Mouse (Mus musculus): ENCODE results near the gene Tex48. TPM values are rescaled to one million over a fixed set of nuclear protein-coding genes. Genes with fewer than 3 reads are reported as not detected.

The Tex48 gene
- polyA plus RNA-seq (2015; fragmentation: Nextera tagmentation; extraction: Ambion mirVana), result not detected in 2 replicates

DNA sequence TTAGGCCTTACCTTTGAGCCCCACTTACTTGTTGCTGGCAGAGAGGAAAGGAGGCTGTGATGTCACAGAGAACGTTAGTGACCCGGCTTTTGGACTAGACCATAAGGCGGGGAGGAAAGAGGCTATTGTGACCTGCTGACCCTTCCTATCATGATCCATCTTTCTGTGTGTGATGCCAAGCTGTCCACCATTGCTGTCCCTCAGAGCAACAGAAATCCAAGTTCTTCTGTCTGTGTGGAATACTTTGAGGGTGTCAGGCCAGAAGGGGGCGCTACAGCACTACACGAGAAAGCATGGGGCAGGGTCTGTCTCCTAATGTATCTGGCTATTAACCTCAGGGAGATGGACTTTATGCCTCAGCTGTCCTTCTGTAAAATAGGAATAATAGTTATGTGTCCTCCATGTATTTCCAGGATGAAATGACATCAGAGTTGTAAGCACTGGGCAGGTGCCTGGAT, at the start of gene Tex48:
Gene Tex48, minus strand, starts transcription at position 51 of the 458 bp plus-strand sequence.
- no peaks in the 10 kb centered on the region for H3K4me1 ChIP-seq (replicated peaks)
- no peak within 1 kb of the TSS for H3K9ac ChIP-seq
- 59% methylated on average over 5 of the region's 5 CpGs for WGBS
- no peaks in the 10 kb centered on the region for H3K27me3 ChIP-seq
- H3K9me3 ChIP-seq (replicated peaks), result no peaks in the 10 kb centered on the region
- no peak for ATAC-seq (replicated peaks; ENCODE audit: insufficient number of reproducible peaks, insufficient read depth, low FRiP score, low read depth)
- no peak within 1 kb of the TSS for H3K4me3 ChIP-seq
- H3K27ac ChIP-seq, result no peak within 1 kb of the TSS
- no peak within 1 kb of the TSS for H3K4me2 ChIP-seq
- H3K36me3 ChIP-seq, result no peaks in the 10 kb centered on the region

DNA sequence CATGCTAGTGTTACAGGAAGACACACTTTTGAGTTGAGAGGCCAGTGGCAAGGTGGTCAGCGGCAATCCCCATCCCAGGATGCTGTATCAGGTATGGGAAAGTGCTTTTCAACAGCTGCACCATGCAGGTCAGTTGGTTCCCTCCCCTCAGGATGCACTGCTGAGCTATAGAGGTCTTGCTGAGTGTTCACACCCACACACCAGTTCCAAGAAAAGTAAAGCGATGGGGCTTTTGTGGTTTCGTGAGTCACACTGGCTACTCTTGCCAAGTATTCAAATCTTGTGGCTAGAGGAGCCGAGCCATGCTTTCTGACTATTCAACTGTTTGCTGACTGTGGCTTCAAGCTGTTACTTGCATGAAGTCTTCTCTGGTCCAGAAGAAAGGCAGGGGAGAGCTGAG, 46.0 kb upstream of the Tex48 start:
- H3K4me3 ChIP-seq, result no peak overlapping the region
- H3K9ac ChIP-seq, result no peak overlapping the region
- 47% methylated on average over 4 of the region's 4 CpGs for whole genome bisulfite sequencing
- no peak overlapping the region for H3K4me2 ChIP-seq
- H3K27ac ChIP-seq, result no peak overlapping the region
- H3K27me3 ChIP-seq, result no peaks in the 10 kb centered on the region
- no peaks in the 10 kb centered on the region for H3K9me3 ChIP-seq (replicated peaks)
- no peaks in the 10 kb centered on the region for H3K36me3 ChIP-seq
- ATAC-seq (replicated peaks; ENCODE audit: insufficient number of reproducible peaks, insufficient read depth, low FRiP score, low read depth), result no peak
- H3K4me1 ChIP-seq (replicated peaks), result no peaks in the 10 kb centered on the region

DNA sequence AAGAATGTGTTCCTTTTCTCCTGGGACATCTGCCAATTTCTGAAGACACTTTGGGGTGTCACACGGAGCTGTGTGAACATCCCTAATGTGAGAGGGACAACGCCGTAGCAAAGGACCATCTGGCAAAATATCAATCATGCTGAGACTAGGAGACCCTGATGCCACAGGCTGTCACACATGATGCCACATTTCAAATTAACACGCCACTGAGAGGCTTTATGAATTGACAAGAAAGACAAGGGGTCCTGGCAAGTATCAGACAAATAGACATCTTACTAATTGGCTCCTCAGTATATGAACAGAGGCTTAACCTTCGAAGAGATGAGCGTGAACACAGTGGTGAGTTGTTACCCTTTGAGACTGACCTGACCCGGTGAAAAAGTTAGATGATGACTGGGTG, 43.5 kb upstream of the Tex48 start:
- Histone ChIP-seq H3K4me2 (no peak overlapping the region), H3K27ac (no peak overlapping the region), H3K36me3 (no peaks in the 10 kb centered on the region), H3K9me3 (replicated peaks) (no peaks in the 10 kb centered on the region), H3K4me1 (replicated peaks) (no peaks in the 10 kb centered on the region), H3K27me3 (no peaks in the 10 kb centered on the region), H3K9ac (no peak overlapping the region), H3K4me3 (no peak overlapping the region)
- no peak for ATAC-seq (replicated peaks; ENCODE audit: insufficient number of reproducible peaks, insufficient read depth, low FRiP score, low read depth)
- 72% methylated on average over 7 of the region's 7 CpGs for WGBS

DNA sequence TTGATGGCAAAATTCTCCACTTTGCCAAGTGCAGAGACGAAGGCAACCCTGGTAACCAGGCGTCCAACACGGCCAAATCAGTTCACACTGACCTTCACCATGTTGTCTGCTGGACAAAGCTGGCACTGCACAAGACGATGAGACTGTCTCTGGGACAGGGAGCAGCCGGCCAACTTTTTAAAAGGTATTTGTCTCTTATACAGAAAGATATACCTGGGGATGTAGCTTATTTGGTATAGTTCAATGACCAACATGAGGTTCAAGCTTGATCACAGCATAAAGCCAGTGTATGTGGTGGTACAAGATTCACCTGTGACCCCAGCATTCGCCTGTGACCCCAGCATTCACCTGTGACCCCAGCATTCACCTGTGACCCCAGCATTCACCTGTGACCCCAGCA, 41.1 kb upstream of the Tex48 start, which contains the start of gene Gm11214:
Gene Gm11214, minus strand, starts transcription at position 101 of the 400 bp plus-strand sequence.
- 85% methylated on average over 6 of the region's 6 CpGs for WGBS

DNA sequence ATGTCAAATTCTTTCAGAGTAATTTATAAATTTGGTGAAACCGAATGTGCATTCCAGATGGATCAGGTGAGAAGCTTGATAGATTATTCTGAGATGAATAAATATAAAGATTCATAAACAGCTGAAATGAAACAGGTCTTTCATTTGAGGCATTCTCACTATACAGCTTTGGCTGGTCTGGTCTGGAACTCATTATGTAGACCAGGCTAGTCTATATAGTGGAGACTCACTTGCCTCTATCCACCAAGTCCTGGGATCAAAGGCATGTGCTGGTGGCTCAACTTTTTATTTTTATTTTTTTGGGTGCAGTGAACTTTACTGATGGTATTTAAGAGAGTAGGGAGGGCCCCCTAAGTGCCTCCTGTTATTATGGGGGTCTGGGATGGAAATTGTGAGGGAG, 39.6 kb upstream of the Tex48 start:
- ATAC-seq (replicated peaks; ENCODE audit: insufficient number of reproducible peaks, insufficient read depth, low FRiP score, low read depth), result no peak

More for the DNA sequence above, 41.1 kb upstream of the Tex48 start, which contains the start of gene Gm11214:
- Histone ChIP-seq H3K9me3 (replicated peaks) (no peaks in the 10 kb centered on the region), H3K4me3 (no peak within 1 kb of the TSS), H3K36me3 (no peaks in the 10 kb centered on the region), H3K27me3 (no peaks in the 10 kb centered on the region), H3K9ac (no peak within 1 kb of the TSS), H3K27ac (no peak within 1 kb of the TSS), H3K4me1 (replicated peaks) (no peaks in the 10 kb centered on the region), H3K4me2 (no peak within 1 kb of the TSS)
- ATAC-seq (replicated peaks; ENCODE audit: insufficient number of reproducible peaks, insufficient read depth, low FRiP score, low read depth), result no peak

DNA sequence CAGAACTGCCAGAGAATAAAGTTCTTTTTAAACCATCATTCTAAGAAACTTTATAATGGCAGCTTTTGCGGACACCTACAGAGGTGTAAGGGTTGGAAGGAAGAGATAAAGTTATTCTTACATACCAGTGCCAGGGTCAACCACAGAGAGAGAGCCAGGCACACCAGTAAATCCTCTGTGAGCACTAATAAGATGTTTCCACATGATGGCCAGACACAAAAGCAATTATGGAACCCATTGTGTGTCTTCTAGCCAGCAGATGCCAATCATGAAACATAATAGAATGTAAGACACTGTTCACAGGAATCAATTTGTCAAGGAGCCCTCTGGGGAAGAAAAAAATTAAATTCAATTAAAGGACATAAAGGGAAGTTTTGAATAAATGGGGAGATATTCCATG, 39.2 kb upstream of the Tex48 start:
- no peak for ATAC-seq (replicated peaks; ENCODE audit: insufficient number of reproducible peaks, insufficient read depth, low FRiP score, low read depth)
- 71% methylated on average over 1 of the region's 1 CpGs for WGBS

More for the DNA sequence above, 39.6 kb upstream of the Tex48 start:
- no peak overlapping the region for H3K4me2 ChIP-seq
- no peaks in the 10 kb centered on the region for H3K9me3 ChIP-seq (replicated peaks)
- no peaks in the 10 kb centered on the region for H3K27me3 ChIP-seq
- 81% methylated on average over 1 of the region's 1 CpGs for WGBS
- H3K4me1 ChIP-seq (replicated peaks), result no peaks in the 10 kb centered on the region
- H3K9ac ChIP-seq, result no peak overlapping the region
- no peak overlapping the region for H3K27ac ChIP-seq
- no peak overlapping the region for H3K4me3 ChIP-seq
- H3K36me3 ChIP-seq, result no peaks in the 10 kb centered on the region

DNA sequence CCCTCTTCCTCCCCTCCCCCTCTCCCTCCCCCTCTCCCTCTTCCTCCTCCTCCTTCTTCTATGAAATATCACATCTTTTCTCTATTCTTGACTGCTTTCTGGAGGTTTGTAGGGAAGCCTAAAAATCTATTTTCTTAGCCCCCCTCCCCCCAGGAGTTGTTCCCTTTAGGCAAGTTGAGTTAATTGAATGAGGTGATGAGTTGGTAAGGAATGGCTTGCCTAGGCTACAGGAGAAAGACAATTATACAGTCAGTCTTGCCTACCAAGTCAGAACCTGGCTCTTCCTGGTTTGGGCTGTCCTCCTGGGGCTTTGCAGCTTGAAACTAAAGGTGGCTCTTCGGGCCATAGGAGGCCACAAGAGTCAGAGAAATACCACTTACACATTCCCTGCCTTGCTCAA, 37.5 kb upstream of the Tex48 start:
- H3K27me3 ChIP-seq, result no peaks in the 10 kb centered on the region
- H3K4me2 ChIP-seq, result no peak overlapping the region
- WGBS, result 81% methylated on average over 1 of the region's 1 CpGs
- no peaks in the 10 kb centered on the region for H3K9me3 ChIP-seq (replicated peaks)
- H3K36me3 ChIP-seq, result no peaks in the 10 kb centered on the region
- H3K27ac ChIP-seq, result no peak overlapping the region
- ATAC-seq (replicated peaks; ENCODE audit: insufficient number of reproducible peaks, insufficient read depth, low FRiP score, low read depth), result no peak
- no peaks in the 10 kb centered on the region for H3K4me1 ChIP-seq (replicated peaks)
- H3K9ac ChIP-seq, result no peak overlapping the region
- no peak overlapping the region for H3K4me3 ChIP-seq

More for the DNA sequence above, 39.2 kb upstream of the Tex48 start:
- Histone ChIP-seq H3K9me3 (replicated peaks) (no peaks in the 10 kb centered on the region), H3K4me3 (no peak overlapping the region), H3K36me3 (no peaks in the 10 kb centered on the region), H3K4me1 (replicated peaks) (no peaks in the 10 kb centered on the region), H3K4me2 (no peak overlapping the region), H3K27me3 (no peaks in the 10 kb centered on the region), H3K27ac (no peak overlapping the region), H3K9ac (no peak overlapping the region)

DNA sequence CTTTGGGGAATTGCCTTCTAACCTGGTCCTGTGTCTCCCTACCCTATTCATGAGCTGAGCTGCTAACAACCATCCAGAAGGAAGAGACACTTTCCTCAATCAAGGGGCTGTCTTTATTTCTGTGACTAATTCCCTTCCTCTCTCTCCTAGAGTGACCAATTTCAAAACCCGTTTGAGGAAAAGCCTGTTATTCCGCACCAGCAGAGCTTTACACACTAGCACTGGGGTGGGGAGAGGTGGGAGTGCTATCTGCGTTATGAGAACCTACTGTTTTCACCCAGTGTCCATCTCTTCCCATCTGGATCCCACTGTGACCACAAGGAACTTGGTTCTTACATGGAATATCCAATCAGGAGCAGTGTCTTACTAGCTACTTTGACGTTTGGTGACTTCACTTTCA, 36.9 kb upstream of the Tex48 start:
- no peak overlapping the region for H3K4me2 ChIP-seq
- H3K9ac ChIP-seq, result no peak overlapping the region
- ATAC-seq (replicated peaks; ENCODE audit: insufficient number of reproducible peaks, insufficient read depth, low FRiP score, low read depth), result no peak
- 36% methylated on average over 4 of the region's 4 CpGs for whole genome bisulfite sequencing
- no peaks in the 10 kb centered on the region for H3K36me3 ChIP-seq
- no peaks in the 10 kb centered on the region for H3K27me3 ChIP-seq
- H3K4me3 ChIP-seq, result no peak overlapping the region
- H3K4me1 ChIP-seq (replicated peaks), result no peaks in the 10 kb centered on the region
- no peak overlapping the region for H3K27ac ChIP-seq
- H3K9me3 ChIP-seq (replicated peaks), result no peaks in the 10 kb centered on the region

DNA sequence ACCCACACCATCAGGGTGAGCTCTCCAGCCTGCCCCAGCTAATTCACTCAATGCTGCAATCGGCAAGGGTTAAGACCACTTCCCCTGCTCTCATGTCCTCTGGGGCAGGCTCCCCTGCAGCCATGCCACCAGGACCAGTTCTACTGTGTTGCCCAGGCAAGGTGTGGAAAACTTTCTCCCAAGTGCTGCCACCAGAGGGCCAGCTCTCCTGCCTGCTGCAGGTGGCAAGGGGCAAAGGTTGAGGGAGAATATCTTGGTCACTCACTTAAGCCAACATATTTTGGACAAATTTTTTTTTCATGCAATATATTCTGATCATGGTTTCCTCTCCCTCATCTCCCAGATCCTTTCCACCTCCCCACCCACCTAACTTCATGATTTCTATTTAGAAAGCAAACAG, 32.2 kb upstream of the Tex48 start:
- no peak overlapping the region for H3K27ac ChIP-seq
- H3K9ac ChIP-seq, result no peak overlapping the region
- no peaks in the 10 kb centered on the region for H3K4me1 ChIP-seq (replicated peaks)
- no peak for ATAC-seq (replicated peaks; ENCODE audit: insufficient number of reproducible peaks, insufficient read depth, low FRiP score, low read depth)
- H3K4me2 ChIP-seq, result no peak overlapping the region
- no peak overlapping the region for H3K4me3 ChIP-seq
- no peaks in the 10 kb centered on the region for H3K9me3 ChIP-seq (replicated peaks)
- no peaks in the 10 kb centered on the region for H3K36me3 ChIP-seq
- WGBS, result 89% methylated on average over 1 of the region's 1 CpGs
- H3K27me3 ChIP-seq, result no peaks in the 10 kb centered on the region

DNA sequence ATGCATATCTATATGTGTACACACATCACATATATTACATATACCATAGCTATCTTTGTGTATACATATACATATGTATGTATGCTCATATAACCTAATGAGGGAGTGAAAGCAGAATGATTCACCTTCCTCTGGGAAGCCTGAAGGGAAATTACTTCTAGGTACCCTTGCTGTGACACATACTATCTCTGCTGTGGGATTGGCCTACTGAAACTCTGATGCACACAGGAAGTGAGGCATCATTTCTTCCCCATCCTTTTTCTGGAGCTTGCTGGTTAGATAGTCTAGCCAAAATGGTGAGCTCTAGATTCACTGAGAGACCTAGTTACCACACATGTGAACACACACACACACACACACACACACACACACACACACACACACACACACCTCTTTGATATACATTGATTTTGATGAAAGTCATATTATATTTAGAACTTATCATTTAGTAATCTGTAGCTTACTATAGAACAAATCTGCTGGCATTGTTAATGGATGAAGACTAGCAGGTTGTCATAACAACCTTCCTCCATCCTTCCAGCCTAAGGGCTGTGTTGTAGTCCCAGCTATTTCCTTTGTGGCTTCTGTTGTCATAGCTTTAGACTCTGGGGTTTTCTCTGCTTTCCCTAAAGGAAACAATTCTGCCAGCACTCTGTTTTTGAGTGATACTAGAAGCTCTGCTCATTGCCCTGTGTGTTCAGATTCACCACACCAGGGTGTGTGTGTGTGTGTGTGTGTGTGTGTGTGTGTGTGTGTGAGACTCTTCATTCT, 21.9 kb upstream of the Tex48 start:
- Histone ChIP-seq H3K4me2 (no peak overlapping the region), H3K9ac (no peak overlapping the region), H3K4me1 (replicated peaks) (no peaks in the 10 kb centered on the region), H3K4me3 (no peak overlapping the region), H3K9me3 (replicated peaks) (no peaks in the 10 kb centered on the region), H3K36me3 (no peaks in the 10 kb centered on the region), H3K27me3 (no peaks in the 10 kb centered on the region), H3K27ac (no peak overlapping the region)
- no peak for ATAC-seq (replicated peaks; ENCODE audit: insufficient number of reproducible peaks, insufficient read depth, low FRiP score, low read depth)

DNA sequence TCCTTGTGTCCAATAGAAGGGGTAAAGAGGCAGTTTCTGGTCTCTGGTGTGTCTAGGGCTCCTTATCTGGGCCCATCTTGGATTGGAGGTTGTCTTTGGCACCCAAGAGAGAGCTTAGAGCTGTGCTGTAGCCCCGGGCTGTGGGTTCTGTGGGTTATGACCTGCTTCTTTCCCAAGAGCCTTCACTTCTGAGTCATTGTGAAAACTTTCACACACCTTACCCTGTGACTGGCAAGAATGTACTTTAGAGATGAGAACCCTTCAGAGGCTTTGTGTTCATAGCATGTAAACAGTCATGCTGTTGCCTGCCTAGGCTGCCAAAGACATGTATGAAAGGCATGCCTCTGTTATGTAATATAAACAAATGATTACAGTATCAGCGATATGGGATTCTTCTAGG, 17.6 kb upstream of the Tex48 start:
- ATAC-seq (replicated peaks; ENCODE audit: insufficient number of reproducible peaks, insufficient read depth, low FRiP score, low read depth), result no peak

DNA sequence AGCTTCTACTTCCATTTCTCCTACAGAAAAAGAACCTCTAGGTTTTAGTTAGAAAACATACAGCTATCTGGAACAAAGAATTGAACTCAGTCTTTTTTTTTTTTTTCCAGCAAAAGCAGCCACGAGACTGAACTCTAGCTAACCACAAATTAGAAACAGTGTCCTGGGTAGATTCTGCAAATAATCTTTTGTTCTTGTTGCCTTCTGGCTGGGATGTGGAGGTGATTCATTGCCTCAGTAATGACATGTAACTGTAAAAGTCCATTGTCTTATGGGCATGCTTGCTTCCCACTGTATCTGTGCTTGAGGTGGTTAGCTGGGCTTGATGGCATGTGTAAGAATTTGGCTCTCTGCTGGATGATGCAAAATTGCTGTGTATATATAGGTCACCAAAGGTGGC, 16.4 kb upstream of the Tex48 start:
- H3K9ac ChIP-seq, result no peak overlapping the region
- no peak for ATAC-seq (replicated peaks; ENCODE audit: insufficient number of reproducible peaks, insufficient read depth, low FRiP score, low read depth)

More for the DNA sequence above, 17.6 kb upstream of the Tex48 start:
- 63% methylated on average over 2 of the region's 2 CpGs for WGBS
- no peak overlapping the region for H3K4me2 ChIP-seq
- no peaks in the 10 kb centered on the region for H3K27me3 ChIP-seq
- H3K36me3 ChIP-seq, result no peaks in the 10 kb centered on the region
- no peak overlapping the region for H3K4me3 ChIP-seq
- H3K4me1 ChIP-seq (replicated peaks), result no peaks in the 10 kb centered on the region
- no peak overlapping the region for H3K27ac ChIP-seq
- H3K9ac ChIP-seq, result no peak overlapping the region
- H3K9me3 ChIP-seq (replicated peaks), result no peaks in the 10 kb centered on the region

More for the DNA sequence above, 16.4 kb upstream of the Tex48 start:
- Histone ChIP-seq H3K27ac (no peak overlapping the region), H3K4me2 (no peak overlapping the region), H3K4me3 (no peak overlapping the region), H3K9me3 (replicated peaks) (no peaks in the 10 kb centered on the region), H3K4me1 (replicated peaks) (no peaks in the 10 kb centered on the region), H3K36me3 (no peaks in the 10 kb centered on the region), H3K27me3 (no peaks in the 10 kb centered on the region)
- 51% methylated on average over 1 of the region's 1 CpGs for WGBS
